Mouse (Mus musculus): ENCODE measurements at regions not wholly inside any gene's neighbourhood (a gene's known extent, or its start where the extent isn't known, plus 50 kb on each side); places are given as distances from the start of the nearest gene placed in this dataset.

DNA sequence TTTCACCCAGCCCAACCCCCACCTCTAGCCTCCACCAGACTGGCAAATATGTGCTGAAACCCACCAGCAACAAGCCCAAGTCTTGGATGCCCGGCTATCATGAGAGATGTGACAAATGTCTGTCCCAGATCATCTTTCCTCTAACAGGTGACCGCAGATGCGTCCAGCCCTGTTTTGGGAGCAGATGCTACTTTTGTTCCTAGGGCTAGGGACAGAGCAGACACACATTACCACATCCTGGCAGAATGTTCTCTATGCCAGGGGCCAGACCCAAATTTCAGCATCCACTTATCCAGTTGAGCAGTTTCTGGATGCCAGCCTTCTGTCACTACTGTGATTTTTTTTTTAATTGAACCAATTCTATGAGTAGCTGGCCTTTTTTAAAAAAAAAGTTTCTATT, 316.7 kb downstream of the Adra2a start:
- Histone ChIP-seq H3K4me3 (ENCODE audit: insufficient read depth, low read depth, low read length) (no peak overlapping the region), H3K9ac (ENCODE audit: low read depth, low read length) (no peak overlapping the region), H3K79me2 (ENCODE audit: control insufficient read depth, insufficient read depth, low read length) (no peaks in the 10 kb centered on the region), H3K27me3 (ENCODE audit: control insufficient read depth, insufficient read depth, low read length) (no peaks in the 10 kb centered on the region), H3K27ac (replicated peaks; ENCODE audit: insufficient read depth, low read depth, low read length) (no peak overlapping the region), H3K4me1 (ENCODE audit: control insufficient read depth, insufficient read depth, low read length) (no peaks in the 10 kb centered on the region), H3K36me3 (ENCODE audit: control insufficient read depth, insufficient read depth, low read length) (no peaks in the 10 kb centered on the region)
- no peak for DNase-seq (ENCODE audit: extremely low read depth, low read depth, low spot score)
- TF ChIP-seq POLR2A (IDR thresholded peaks at IDR 0.05; ENCODE audit: extremely low read depth, insufficient read depth, low read length) (no peak), CTCF (IDR thresholded peaks at IDR 0.05; ENCODE audit: low read depth, low read length) (no peak)
- 86% methylated on average over 3 of the region's 3 CpGs for WGBS

- TF ChIP-seq POLR2A (IDR thresholded peaks at IDR 0.05; ENCODE audit: extremely low read depth, insufficient read depth, low read length): no peak
- TF ChIP-seq CTCF (IDR thresholded peaks at IDR 0.05; ENCODE audit: low read depth, low read length): no peak
- DNase-seq (ENCODE audit: extremely low read depth, low read depth, low spot score): no peak
- Histone ChIP-seq H3K79me2 (ENCODE audit: control insufficient read depth, insufficient read depth, low read length) (no peaks in the 10 kb centered on the region), H3K36me3 (ENCODE audit: control insufficient read depth, insufficient read depth, low read length) (no peaks in the 10 kb centered on the region), H3K27me3 (ENCODE audit: control insufficient read depth, insufficient read depth, low read length) (no peaks in the 10 kb centered on the region), H3K27ac (replicated peaks; ENCODE audit: insufficient read depth, low read depth, low read length) (no peak overlapping the region), H3K4me1 (ENCODE audit: control insufficient read depth, insufficient read depth, low read length) (no peaks in the 10 kb centered on the region), H3K9ac (ENCODE audit: low read depth, low read length) (no peak overlapping the region), H3K4me3 (ENCODE audit: insufficient read depth, low read depth, low read length) (no peak overlapping the region)
Measured at GRCm38 (mm10) chr19:54385101-54385500, 341.1 kb downstream of the Adra2a start.

DNA sequence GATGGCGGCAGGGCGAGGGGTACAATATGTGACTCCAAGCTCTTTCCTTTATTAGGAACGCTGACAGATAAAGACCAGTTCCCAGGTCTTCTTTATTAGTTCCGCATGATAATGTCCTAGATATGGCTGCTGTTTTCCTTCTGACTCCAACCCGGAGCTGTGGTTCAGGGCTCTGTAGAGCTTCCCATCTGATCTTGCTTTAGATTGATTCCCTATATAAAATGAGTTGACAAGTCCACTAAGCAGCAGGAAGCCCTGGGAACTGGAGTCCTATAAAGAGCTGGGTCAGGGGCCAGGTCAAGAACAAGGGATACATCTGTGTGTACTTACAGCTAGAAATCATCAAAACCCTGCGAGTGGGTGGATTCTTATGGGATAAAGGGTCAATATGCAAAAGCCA, 347.5 kb downstream of the Adra2a start:
- Histone ChIP-seq H3K9ac (ENCODE audit: low read depth, low read length) (no peak overlapping the region), H3K4me1 (ENCODE audit: control insufficient read depth, insufficient read depth, low read length) (no peaks in the 10 kb centered on the region), H3K79me2 (ENCODE audit: control insufficient read depth, insufficient read depth, low read length) (no peaks in the 10 kb centered on the region), H3K36me3 (ENCODE audit: control insufficient read depth, insufficient read depth, low read length) (no peaks in the 10 kb centered on the region), H3K27ac (replicated peaks; ENCODE audit: insufficient read depth, low read depth, low read length) (no peak overlapping the region), H3K27me3 (ENCODE audit: control insufficient read depth, insufficient read depth, low read length) (no peaks in the 10 kb centered on the region), H3K4me3 (ENCODE audit: insufficient read depth, low read depth, low read length) (no peak overlapping the region)
- no peak for DNase-seq (ENCODE audit: extremely low read depth, low read depth, low spot score)
- WGBS: 83% methylated on average over 6 of the region's 6 CpGs
- TF ChIP-seq POLR2A (IDR thresholded peaks at IDR 0.05; ENCODE audit: extremely low read depth, insufficient read depth, low read length) (no peak), CTCF (IDR thresholded peaks at IDR 0.05; ENCODE audit: low read depth, low read length) (no peak)

DNA sequence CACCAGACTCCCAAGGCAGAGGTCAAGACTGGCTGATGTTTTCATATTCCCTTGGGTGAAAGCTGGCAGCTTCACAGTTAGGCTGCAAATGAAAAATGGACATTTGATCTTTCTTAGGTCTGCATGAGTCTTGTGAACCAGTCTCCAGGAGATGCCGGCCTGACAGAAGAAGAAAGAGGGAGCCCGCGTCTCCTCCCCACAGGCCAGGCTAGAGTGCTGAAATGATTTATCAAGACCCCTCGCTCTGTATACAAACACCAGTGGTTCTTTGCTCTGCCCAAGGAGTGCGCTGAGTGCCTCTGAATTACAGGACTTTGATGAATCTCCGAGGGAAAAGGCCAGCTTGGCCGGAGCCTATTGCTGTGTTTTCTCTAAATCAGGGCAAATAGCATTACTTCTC, 355.7 kb downstream of the Adra2a start:
- Histone ChIP-seq H3K36me3 (ENCODE audit: control insufficient read depth, insufficient read depth, low read length) (no peaks in the 10 kb centered on the region), H3K27ac (replicated peaks; ENCODE audit: insufficient read depth, low read depth, low read length) (no peak overlapping the region), H3K27me3 (ENCODE audit: control insufficient read depth, insufficient read depth, low read length) (no peaks in the 10 kb centered on the region), H3K4me1 (ENCODE audit: control insufficient read depth, insufficient read depth, low read length) (no peaks in the 10 kb centered on the region), H3K79me2 (ENCODE audit: control insufficient read depth, insufficient read depth, low read length) (no peaks in the 10 kb centered on the region), H3K4me3 (ENCODE audit: insufficient read depth, low read depth, low read length) (no peak overlapping the region), H3K9ac (ENCODE audit: low read depth, low read length) (no peak overlapping the region)
- WGBS: 66% methylated on average over 7 of the region's 7 CpGs
- no peak for TF ChIP-seq CTCF (IDR thresholded peaks at IDR 0.05; ENCODE audit: low read depth, low read length)
- no peak for TF ChIP-seq POLR2A (IDR thresholded peaks at IDR 0.05; ENCODE audit: extremely low read depth, insufficient read depth, low read length)
- DNase-seq (ENCODE audit: extremely low read depth, low read depth, low spot score): no peak

- Histone ChIP-seq H3K27me3 (ENCODE audit: control insufficient read depth, insufficient read depth, low read length) (no peaks in the 10 kb centered on the region; the same call in 1 of the 2 replicates), H3K79me2 (ENCODE audit: control insufficient read depth, insufficient read depth, low read length) (no peaks in the 10 kb centered on the region), H3K9ac (ENCODE audit: low read depth, low read length) (no peak overlapping the region), H3K27ac (replicated peaks; ENCODE audit: insufficient read depth, low read depth, low read length) (no peak overlapping the region), H3K4me1 (ENCODE audit: control insufficient read depth, insufficient read depth, low read length) (no peaks in the 10 kb centered on the region), H3K36me3 (ENCODE audit: control insufficient read depth, insufficient read depth, low read length) (no peaks in the 10 kb centered on the region), H3K4me3 (ENCODE audit: insufficient read depth, low read depth, low read length) (no peak overlapping the region)
- whole genome bisulfite sequencing: 76% methylated on average over 4 of the region's 4 CpGs
- no peak for TF ChIP-seq CTCF (IDR thresholded peaks at IDR 0.05; ENCODE audit: low read depth, low read length)
- no peak for TF ChIP-seq POLR2A (IDR thresholded peaks at IDR 0.05; ENCODE audit: extremely low read depth, insufficient read depth, low read length)
- DNase-seq (ENCODE audit: extremely low read depth, low read depth, low spot score): no peak
Measured at GRCm38 (mm10) chr19:54407904-54408303, 364.0 kb downstream of the Adra2a start.

GRCm38 (mm10) chr19:54429062-54429461, 385.1 kb downstream of the Adra2a start:
- TF ChIP-seq POLR2A (IDR thresholded peaks at IDR 0.05; ENCODE audit: extremely low read depth, insufficient read depth, low read length) (no peak), CTCF (IDR thresholded peaks at IDR 0.05; ENCODE audit: low read depth, low read length) (no peak)
- no peak for DNase-seq (ENCODE audit: extremely low read depth, low read depth, low spot score)
- H3K4me1 ChIP-seq (ENCODE audit: control insufficient read depth, insufficient read depth, low read length): no peaks in the 10 kb centered on the region

More at GRCm38 (mm10) chr19:54429062-54429461, 385.1 kb downstream of the Adra2a start:
- Histone ChIP-seq H3K4me3 (ENCODE audit: insufficient read depth, low read depth, low read length) (no peak overlapping the region), H3K36me3 (ENCODE audit: control insufficient read depth, insufficient read depth, low read length) (no peaks in the 10 kb centered on the region), H3K9ac (ENCODE audit: low read depth, low read length) (no peak overlapping the region), H3K27ac (replicated peaks; ENCODE audit: insufficient read depth, low read depth, low read length) (no peak overlapping the region), H3K79me2 (ENCODE audit: control insufficient read depth, insufficient read depth, low read length) (no peaks in the 10 kb centered on the region), H3K27me3 (ENCODE audit: control insufficient read depth, insufficient read depth, low read length) (no peaks in the 10 kb centered on the region)
- WGBS: 67% methylated on average over 2 of the region's 2 CpGs

Data from liver, adult 2 months (tissue).